Mouse (Mus musculus) heart, adult 2 months (tissue): ENCODE results near the gene Meis2. TPM values are rescaled to one million over a fixed set of nuclear protein-coding genes. Genes with fewer than 3 reads are reported as not detected.

Experiments used
- DNase-seq, 2 experiments: peaks; one replicate each; pipeline ENCODE4 v3.0.0; 2021
- H3K27ac ChIP-seq: fragments of 200-600 bp; 2 replicates; pipeline ENCODE4 v1.8.1; 2022
- H3K27me3 ChIP-seq: fragments of 200-500 bp; 2 replicates; pipeline ENCODE4 v1.6.1; 2012; ENCODE audit warnings: mild to moderate bottlenecking, low read length, inconsistent platforms, mixed read lengths; ENCODE audit not compliant: control insufficient read depth, insufficient read depth
- H3K36me3 ChIP-seq: fragments of 200-500 bp; 2 replicates; pipeline ENCODE4 v1.6.1; 2012; ENCODE audit warnings: low read length, inconsistent platforms; ENCODE audit not compliant: control insufficient read depth, insufficient read depth
- H3K4me1 ChIP-seq: fragments of 200-500 bp; 2 replicates; pipeline ENCODE4 v1.6.1; 2011; ENCODE audit warnings: low read length; ENCODE audit not compliant: control insufficient read depth, insufficient read depth
- H3K4me3 ChIP-seq: fragments of 200-600 bp; 2 replicates; pipeline ENCODE4 v1.8.1; 2022
- H3K79me2 ChIP-seq: fragments of 200-500 bp; replicated peaks from 2 replicates; pipeline ENCODE4 v1.6.1; 2012; ENCODE audit warnings: mild to moderate bottlenecking, inconsistent platforms, low read length, moderate library complexity, mixed read lengths; ENCODE audit not compliant: control insufficient read depth, insufficient read depth
- H3K9ac ChIP-seq: fragments of 200-500 bp; 2 replicates; pipeline ENCODE4 v1.6.1; 2012; ENCODE audit warnings: low read depth, mild to moderate bottlenecking, control low read depth, inconsistent platforms, low read length, mixed read lengths
- CTCF ChIP-seq: fragments of 200-600 bp; IDR thresholded peaks from 2 replicates; pipeline ENCODE4 v1.8.1; 2022; ENCODE audit warnings: antibody characterized with exemption, mild to moderate bottlenecking, moderate library complexity
- EP300 ChIP-seq: fragments of 200-500 bp; IDR thresholded peaks from 2 replicates; pipeline ENCODE4 v1.6.1; 2011; ENCODE audit warnings: low read depth, low read length, control low read depth; ENCODE audit not compliant: insufficient read depth
- POLR2A ChIP-seq: fragments of 200-500 bp; IDR thresholded peaks from 2 replicates; pipeline ENCODE4 v1.6.1; 2011; ENCODE audit warnings: mild to moderate bottlenecking, low read depth, low read length, control low read depth; ENCODE audit not compliant: insufficient read depth
- WGBS: fragments of 180-500 bp; shearing (Covaris S2); methylation state at CpG from one replicate; pipeline ENCODE4 v1.1.7; 2018; 5-methylcytosine and 5-hydroxymethylcytosine counted together
- intact Hi-C: fragments of 180-260 bp; cut with DNase I; formaldehyde crosslinking; loops from one replicate; pipeline ENCODE4 v1.15.1; 2025
- polyA plus RNA-seq: library from polyadenylated mRNA; depleted of rRNA; stranded (reverse); fragments of >200 nt; gene quantifications from 2 replicates; pipeline ENCODE4 v1.2.3, GENCODE M21; 2012
- total RNA-seq, 2 experiments: library from RNA; stranded (reverse); gene quantifications; 2 replicates each; pipeline ENCODE4 v1.2.3; 2021

Meis2 gene
- total and polyA plus RNA-seq, 3 experiments, result 16.9 to 30.4 (median 24.9) TPM

- no peak overlapping the region for H3K9ac ChIP-seq
- no peaks in the 10 kb centered on the region for H3K36me3 ChIP-seq
- 62% methylated on average over 14 of the region's 14 CpGs for WGBS
- intact Hi-C loops, result loop anchor here (2.0 to 10.0 kb wide), 3 partner anchors 247 to 999 kb away; no protein-coding TSS in a partner anchor
- H3K4me1 ChIP-seq, result no peaks in the 10 kb centered on the region
- no peak for DNase-seq
- no peaks in the 10 kb centered on the region for H3K79me2 ChIP-seq
- H3K27ac ChIP-seq, result no peak overlapping the region
- no peak for TF ChIP-seq EP300
- TF ChIP-seq CTCF, result no peak
- TF ChIP-seq POLR2A, result no peak
- no peak overlapping the region for H3K4me3 ChIP-seq
- peaks cover 7% of the 10 kb centered on the region; the same call in 1 of the 2 replicates for H3K27me3 ChIP-seq
These were observed 211.4 kb downstream of the Meis2 start for GRCm38 (mm10) chr2:115854007-115854827.

GRCm38 (mm10) chr2:115853221-115853620 is 212.4 kb downstream of the Meis2 start:
- DNase-seq, result no peak
- no peaks in the 10 kb centered on the region for H3K79me2 ChIP-seq
- WGBS, result 66% methylated on average over 4 of the region's 4 CpGs
- TF ChIP-seq CTCF (no peak), POLR2A (no peak), EP300 (no peak)
- intact Hi-C loops, result loop anchor here (10.0 kb wide), 2 partner anchors 972 to 998 kb away; no protein-coding TSS in a partner anchor
- no peak overlapping the region for H3K27ac ChIP-seq
- no peak overlapping the region for H3K9ac ChIP-seq
- H3K36me3 ChIP-seq, result no peaks in the 10 kb centered on the region
- H3K27me3 ChIP-seq, result peaks cover 7% of the 10 kb centered on the region; the same call in 1 of the 2 replicates
- no peak overlapping the region for H3K4me3 ChIP-seq
- H3K4me1 ChIP-seq, result no peaks in the 10 kb centered on the region

GRCm38 (mm10) chr2:115852615-115853014 is 213.0 kb downstream of the Meis2 start:
- H3K4me1 ChIP-seq, result no peaks in the 10 kb centered on the region
- no peak overlapping the region for H3K9ac ChIP-seq
- 2% methylated on average over 22 of the region's 22 CpGs for WGBS
- H3K79me2 ChIP-seq, result no peaks in the 10 kb centered on the region
- H3K27ac ChIP-seq, result no peak overlapping the region
- H3K27me3 ChIP-seq, result peaks cover 7% of the 10 kb centered on the region; the same call in 1 of the 2 replicates
- no peak overlapping the region for H3K4me3 ChIP-seq
- no peaks in the 10 kb centered on the region for H3K36me3 ChIP-seq
- TF ChIP-seq EP300, result no peak
- no peak for TF ChIP-seq POLR2A
- TF ChIP-seq CTCF, result no peak
- intact Hi-C loops, result loop anchor here (10.0 kb wide), 2 partner anchors 972 to 998 kb away; no protein-coding TSS in a partner anchor
- DNase-seq, result peak; percentile 29 to 34

GRCm38 (mm10) chr2:115852109-115852508 is 213.5 kb downstream of the Meis2 start:
- TF ChIP-seq EP300 (no peak), POLR2A (no peak), CTCF (no peak)
- no peak overlapping the region for H3K9ac ChIP-seq
- no peaks in the 10 kb centered on the region for H3K79me2 ChIP-seq
- no peak for DNase-seq
- H3K27ac ChIP-seq, result no peak overlapping the region
- H3K4me3 ChIP-seq, result no peak overlapping the region
- intact Hi-C loops, result loop anchor here (10.0 kb wide), 2 partner anchors 973 to 997 kb away; no protein-coding TSS in a partner anchor
- H3K4me1 ChIP-seq, result no peaks in the 10 kb centered on the region
- no peaks in the 10 kb centered on the region for H3K36me3 ChIP-seq
- H3K27me3 ChIP-seq, result peaks cover 7% of the 10 kb centered on the region; the same call in 1 of the 2 replicates
- 51% methylated on average over 11 of the region's 11 CpGs for WGBS

- no peaks in the 10 kb centered on the region for H3K4me1 ChIP-seq
- H3K79me2 ChIP-seq, result no peaks in the 10 kb centered on the region
- H3K27me3 ChIP-seq, result peaks cover 7% of the 10 kb centered on the region; the same call in 1 of the 2 replicates
- H3K4me3 ChIP-seq, result no peak overlapping the region
- intact Hi-C loops, result loop anchor here (10.0 kb wide), 2 partner anchors 974 to 996 kb away; no protein-coding TSS in a partner anchor
- no peaks in the 10 kb centered on the region for H3K36me3 ChIP-seq
- TF ChIP-seq POLR2A (no peak), EP300 (no peak), CTCF (no peak)
- no peak overlapping the region for H3K27ac ChIP-seq
- no peak for DNase-seq
- WGBS, result 77% methylated on average over 4 of the region's 4 CpGs
- H3K9ac ChIP-seq, result no peak overlapping the region
These were observed 214.7 kb downstream of the Meis2 start for GRCm38 (mm10) chr2:115850961-115851360.

GRCm38 (mm10) chr2:115842821-115843220 is 222.8 kb downstream of the Meis2 start:
- no peaks in the 10 kb centered on the region for H3K79me2 ChIP-seq
- no peak overlapping the region for H3K9ac ChIP-seq
- H3K36me3 ChIP-seq, result no peaks in the 10 kb centered on the region
- H3K4me3 ChIP-seq, result no peak overlapping the region
- H3K27me3 ChIP-seq, result no peaks in the 10 kb centered on the region
- TF ChIP-seq EP300 (no peak), CTCF (no peak), POLR2A (no peak)
- no peaks in the 10 kb centered on the region for H3K4me1 ChIP-seq
- intact Hi-C loops, result no loop called here
- no peak overlapping the region for H3K27ac ChIP-seq
- no peak for DNase-seq
